In genomic region chr2:58948796-58949195, GRCm38 (mm10) we compare ENCODE assay signal across 19 mouse cellular contexts.
A peak's percentile ranks its signal among the peaks of the same experiment; 100 is the strongest.
DNase-seq lines count a peak whose midpoint lies in the region; ATAC-seq lines count a peak whose summit lies in the region.
"Had no signal": no experiment of that assay in that cellular context is flagged by ENCODE, and none has a peak within 500 bp of the region (broad histone marks: within the 10 kb centered on the region; RNA-seq: fewer than 3 reads in every experiment).

No protein-coding gene starts in this region.

- ATAC-seq in cerebellum, adult (ENCODE audit: insufficient number of reproducible peaks, low FRiP score, low TSS enrichment) = no peak
- ATAC-seq: activated CD4-positive, CD25-positive, alpha-beta regulatory T cell, adult 4 months; forebrain, embryonic 13.5 days; forebrain, embryonic 15.5 days; forebrain, postnatal 0 days; Patski had no signal

- intact Hi-C loops in left cerebral cortex, postnatal 4 days (cut with DNase I) = no loop called here
- intact Hi-C loops in left cerebral cortex, postnatal 25 days (cut with DNase I) = no loop called here

- peak; percentile 46 to 64 for DNase-seq in cerebellum, postnatal 14 days
- DNase-seq in left cerebral cortex, postnatal 4 days = peak; percentile 27
- DNase-seq in left cerebral cortex, postnatal 25 days (ENCODE audit: low spot score in 2 of 2) = no peak
- DNase-seq in Muller cell, postnatal 12 days (ENCODE audit: inconsistent ontology term) = peak; percentile 48
- peak; percentile 40 for DNase-seq in retina, embryonic 14.5 days (ENCODE audit: low spot score)
- no peak for DNase-seq in testis, postnatal 10 days (ENCODE audit: low spot score)
- no peak for DNase-seq in right cerebral cortex, postnatal 14 days
- DNase-seq: adrenal gland, adult 8-10 months; adrenal gland, postnatal 14 days; adrenal gland, postnatal 36 days; cerebellum, adult 11 months; cerebellum, adult 18-20 months; cerebellum, adult 8-10 months; forebrain, postnatal 0 days had no signal

Comparison
In these comparisons a context has a peak if more than half of its experiments do, and no peak if none do; other contexts are left out.
1. DNase-seq: peak in cerebellum, postnatal 14 days (2 of 2), left cerebral cortex, postnatal 4 days (single experiment), Muller cell, postnatal 12 days (single experiment) and retina, embryonic 14.5 days (single experiment); none in left cerebral cortex, postnatal 25 days (0 of 2), testis, postnatal 10 days (single experiment) and right cerebral cortex, postnatal 14 days (single experiment).